Mouse (Mus musculus): ENCODE measurements around the gene Dars2.

Gene Dars2

DNA sequence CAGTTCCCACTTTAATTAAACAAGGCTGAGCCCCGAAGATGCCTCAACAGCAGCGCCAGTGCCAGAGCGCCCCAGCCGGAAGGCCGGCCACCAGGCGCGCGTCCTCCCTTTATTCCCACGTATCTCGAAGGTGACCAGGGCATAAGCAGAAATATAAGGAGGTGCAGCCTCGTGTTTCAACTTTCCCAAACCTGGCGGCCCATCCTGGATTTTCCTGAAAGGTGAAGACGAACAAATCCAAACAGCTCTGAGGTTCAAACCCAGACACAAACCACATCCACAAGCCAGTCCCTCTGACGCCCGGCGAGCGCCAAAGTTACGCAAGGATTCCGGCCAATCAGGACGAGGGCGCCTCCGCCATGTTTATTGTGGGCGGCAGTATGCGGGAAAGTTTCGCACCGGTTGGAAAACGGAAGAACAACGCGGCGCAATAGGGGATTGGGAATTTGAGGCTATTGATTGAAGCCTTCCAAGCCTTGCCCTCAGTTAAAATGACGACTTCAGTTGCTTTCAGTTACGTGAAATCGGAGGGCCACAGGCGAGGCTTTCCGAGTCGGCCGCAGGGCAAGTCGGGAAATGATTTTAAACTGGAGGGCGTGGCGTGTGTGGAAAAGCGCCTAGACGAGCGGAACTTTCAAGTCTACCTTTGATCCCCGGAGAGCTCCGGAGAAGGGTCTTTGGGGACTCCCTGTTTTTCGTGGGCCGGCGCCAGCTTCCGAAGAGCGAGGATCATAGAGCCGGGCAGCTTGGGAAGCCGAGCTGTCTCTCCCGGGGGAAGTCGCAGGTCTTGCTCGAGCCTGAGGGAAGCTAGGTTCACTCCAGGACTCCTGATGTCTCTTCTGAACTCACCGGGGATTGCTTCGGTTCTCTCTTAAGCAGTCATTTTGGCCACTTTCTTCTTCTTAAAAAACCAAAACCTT lies at the start of gene Dars2, which contains the start of gene Cenpl:
TSS of gene Dars2 (minus strand) at position 307 of the 920 bp plus-strand sequence.
TSS of gene Cenpl (plus strand) at position 362 of the 920 bp plus-strand sequence.
- peak; percentile 91 for DNase-seq (ENCODE audit: low spot score)

GRCm38 (mm10) chr1:161114591-161114990 lies 44.1 kb upstream of the Dars2 start:
- no peak for DNase-seq (ENCODE audit: low spot score)

- no peak for DNase-seq (ENCODE audit: low spot score)
Observed at GRCm38 (mm10) chr1:161109216-161109615, 38.8 kb upstream of the Dars2 start.

- DNase-seq (ENCODE audit: low spot score): no peak
Observed at GRCm38 (mm10) chr1:161103842-161104241, 33.4 kb upstream of the Dars2 start.

DNA sequence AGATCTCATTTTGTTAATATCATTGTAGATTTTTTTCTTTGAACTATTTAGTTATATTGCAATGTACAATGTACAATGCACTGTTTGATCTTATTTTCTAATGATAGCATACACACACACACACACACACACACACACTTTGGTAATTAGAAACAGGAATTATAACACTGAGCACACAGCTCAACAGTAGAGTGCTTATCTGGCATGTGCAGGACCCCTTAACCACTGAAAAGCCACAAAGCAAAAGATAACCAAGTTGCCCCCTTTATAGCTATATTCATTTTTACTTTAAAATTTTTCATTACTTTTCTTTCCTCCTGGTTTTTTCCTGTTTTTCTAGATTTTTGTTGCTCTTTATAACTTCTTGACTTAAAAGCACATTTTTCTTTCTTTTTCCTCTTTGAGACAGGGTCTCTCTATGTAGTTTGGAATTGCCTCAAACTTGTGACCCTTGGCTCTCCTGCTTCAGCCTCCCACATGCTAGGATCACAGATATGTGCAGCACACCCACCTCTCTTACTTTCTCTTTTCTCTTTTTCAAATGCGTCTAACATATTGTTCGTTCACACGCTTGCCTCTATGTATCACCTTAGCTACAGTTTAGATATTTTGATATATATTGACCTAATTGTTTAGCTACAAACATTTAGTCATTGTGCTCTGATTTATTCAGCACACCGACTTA lies 29.4 kb upstream of the Dars2 start:
- DNase-seq (ENCODE audit: low spot score): no peak

DNA sequence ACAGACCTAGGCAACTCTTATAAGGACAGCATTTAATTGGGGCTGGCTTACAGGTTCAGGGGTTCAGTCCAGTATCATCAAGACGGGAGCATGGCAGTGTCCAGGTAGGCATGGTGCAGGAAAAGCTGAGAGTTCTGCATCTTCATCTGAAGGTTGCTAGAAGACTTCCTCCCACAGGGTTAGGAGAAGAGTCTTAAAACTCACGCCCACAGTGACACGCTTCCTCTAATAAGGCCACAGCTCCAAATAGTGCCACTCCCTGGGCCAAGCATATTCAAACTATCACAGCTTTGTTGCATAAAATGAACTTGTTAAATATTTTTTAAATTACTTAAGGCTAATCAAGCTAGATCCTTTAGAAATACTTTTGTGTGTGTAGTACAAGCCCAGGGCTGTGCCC lies 6.8 kb upstream of the Dars2 start:
- no peak for DNase-seq (ENCODE audit: low spot score)

GRCm38 (mm10) chr1:161076238-161076637 lies 5.8 kb upstream of the Dars2 start:
- no peak for DNase-seq (ENCODE audit: low spot score)

DNA sequence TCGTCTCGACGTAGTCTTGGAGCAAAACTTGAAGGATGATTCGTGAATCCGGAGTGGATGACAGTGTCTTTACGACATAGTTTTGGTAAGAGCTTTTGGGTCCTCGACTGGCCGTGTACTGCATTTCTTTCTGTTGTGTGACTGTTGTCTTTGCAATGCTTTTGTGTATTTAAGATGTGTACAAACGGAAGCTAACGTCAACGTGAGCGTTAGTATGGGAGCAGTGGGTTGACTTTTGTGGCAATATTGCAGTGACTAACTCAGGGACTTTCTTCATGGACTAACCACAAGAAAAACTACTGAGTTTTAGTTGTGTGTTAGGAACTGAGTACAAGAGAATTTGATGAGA lies 788 bp upstream of the Dars2 start:
- no peak for DNase-seq (ENCODE audit: low spot score)

- DNase-seq (ENCODE audit: low spot score): no peak
Observed at GRCm38 (mm10) chr1:161063351-161063750, 7.1 kb downstream of the Dars2 start.

DNA sequence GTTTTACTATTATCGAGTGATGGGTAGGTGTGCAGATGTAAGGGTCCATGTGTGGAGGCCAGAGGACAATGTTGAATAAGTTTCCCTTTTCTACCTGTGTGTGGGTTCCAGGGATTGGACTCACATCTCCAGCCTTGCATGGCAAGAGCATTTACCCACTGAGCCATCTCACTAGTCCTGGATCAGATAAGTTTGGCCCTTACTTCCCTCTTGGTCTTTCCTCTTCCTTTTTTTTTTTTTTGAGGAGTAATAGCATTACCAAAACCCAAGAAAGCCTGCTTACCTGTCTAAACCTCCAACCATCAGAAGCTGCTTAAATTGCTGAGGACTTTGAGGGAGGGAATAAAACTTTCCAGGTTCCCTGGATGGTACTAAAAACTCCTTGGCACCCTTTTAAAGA lies 13.3 kb downstream of the Dars2 start:
- DNase-seq (ENCODE audit: low spot score): no peak

DNA sequence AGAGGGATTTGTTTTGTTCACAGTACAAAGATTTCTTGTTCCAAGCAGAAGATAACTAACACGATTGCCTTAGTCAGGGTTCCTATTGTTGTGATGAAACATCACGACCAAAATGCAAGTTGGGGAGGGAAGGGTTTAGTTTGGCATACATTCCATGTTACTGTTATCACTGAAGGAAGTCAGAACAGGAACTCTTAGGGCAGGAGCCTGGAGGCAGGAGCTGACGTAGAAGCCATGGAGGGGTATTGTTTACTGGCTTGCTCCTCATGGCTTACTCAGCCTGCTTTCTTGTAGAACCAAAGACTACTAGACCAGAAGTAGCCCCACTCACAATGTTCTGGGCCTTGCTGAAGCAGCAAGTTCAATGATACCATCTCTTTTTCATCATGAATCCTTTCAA lies 23.5 kb downstream of the Dars2 start:
- no peak for DNase-seq (ENCODE audit: low spot score)

- no peak for DNase-seq (ENCODE audit: low spot score)
Observed at GRCm38 (mm10) chr1:161041261-161042020, 29.0 kb downstream of the Dars2 start.

DNA sequence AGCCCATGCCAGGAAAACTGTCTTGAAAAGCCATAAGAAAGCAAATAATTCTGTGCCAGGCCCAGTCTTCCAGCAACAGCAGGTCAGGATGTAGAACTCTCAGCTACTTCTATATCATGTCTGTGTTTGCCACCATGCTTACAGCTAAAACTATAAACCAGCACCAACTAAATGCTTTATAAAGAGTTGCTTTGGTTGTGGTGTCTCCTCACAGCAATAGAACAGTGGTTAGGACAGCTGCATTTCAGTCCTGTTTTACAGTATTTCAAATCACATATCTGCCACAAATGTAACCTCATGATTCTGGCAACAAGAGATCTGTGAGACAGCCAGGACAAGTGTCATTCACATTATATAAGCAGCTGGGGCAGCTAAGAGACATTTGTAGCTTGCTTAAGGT lies 29.6 kb downstream of the Dars2 start:
- DNase-seq (ENCODE audit: low spot score): no peak

DNA sequence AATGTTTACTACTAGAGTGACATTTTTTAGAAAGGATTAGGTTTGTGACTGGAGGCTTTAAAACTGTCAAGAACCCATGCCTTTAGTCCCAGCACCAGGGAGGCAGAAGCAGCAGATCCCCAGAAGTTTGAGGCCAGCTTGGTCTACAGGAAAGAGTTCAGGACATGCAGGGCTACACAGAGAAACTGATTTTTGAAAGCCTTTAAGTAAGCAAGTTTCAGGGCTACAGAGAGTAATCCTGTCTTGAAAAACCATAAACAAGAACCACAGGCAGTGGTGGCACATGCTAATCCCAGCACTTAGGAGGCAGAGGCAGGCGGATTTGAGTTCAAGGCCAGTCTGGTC lies 30.1 kb downstream of the Dars2 start:
- no peak for DNase-seq (ENCODE audit: low spot score)

DNA sequence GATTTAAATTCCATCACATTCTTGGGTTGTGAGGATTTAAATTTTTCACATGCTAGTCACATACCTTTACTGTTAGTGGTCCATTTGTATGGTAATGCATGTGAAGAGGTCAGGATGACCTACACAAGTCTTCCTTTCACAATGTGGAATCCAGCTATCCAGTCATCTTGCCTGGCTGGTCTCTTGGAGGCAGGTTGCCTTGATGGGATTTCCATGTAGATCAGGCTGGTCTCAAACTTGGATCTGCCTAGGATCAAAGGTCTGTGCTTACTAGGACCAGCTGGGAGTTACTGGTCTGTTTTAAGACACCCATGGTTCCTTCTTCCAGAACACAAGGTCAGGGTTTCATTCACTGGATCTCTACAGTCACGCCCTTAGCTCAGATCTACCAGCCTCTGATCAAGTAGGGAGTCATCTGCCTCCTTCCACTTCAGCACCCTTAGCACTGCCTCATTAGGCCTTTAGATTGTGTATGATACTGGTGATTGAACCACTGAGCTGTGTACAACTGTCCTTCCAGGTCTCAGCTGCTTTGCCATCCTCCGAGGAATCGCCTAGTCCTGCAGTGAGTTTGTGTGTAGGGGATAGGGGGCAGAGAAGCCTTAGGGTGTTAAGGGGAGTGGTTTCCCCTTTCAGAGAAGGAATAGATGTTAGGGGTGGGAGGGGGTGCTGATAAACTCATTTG lies 30.6 kb downstream of the Dars2 start:
- no peak for DNase-seq (ENCODE audit: low spot score)

GRCm38 (mm10) chr1:161038968-161039721 lies 31.3 kb downstream of the Dars2 start:
- DNase-seq (ENCODE audit: low spot score): no peak

DNA sequence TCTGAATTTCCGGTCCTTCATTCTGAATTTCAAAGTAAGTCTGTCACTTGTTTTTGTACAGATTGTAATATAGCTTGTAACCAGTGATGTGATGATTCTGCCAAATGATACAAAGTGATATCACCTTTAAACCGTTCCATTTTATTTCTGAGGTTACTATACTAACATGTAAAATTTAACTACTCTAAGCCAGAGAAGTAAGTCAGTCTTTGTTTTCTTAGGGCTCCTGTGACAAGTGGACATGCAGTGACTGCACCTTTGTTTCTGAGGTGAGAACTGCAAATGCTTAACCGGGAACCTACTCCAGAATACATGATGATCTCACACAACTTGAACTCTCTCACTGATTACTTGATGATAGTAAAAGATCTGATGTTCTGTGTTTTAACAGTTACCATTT lies 32.5 kb downstream of the Dars2 start:
- no peak for DNase-seq (ENCODE audit: low spot score)

- no peak for DNase-seq (ENCODE audit: low spot score)
Observed at GRCm38 (mm10) chr1:161037599-161037998, 32.9 kb downstream of the Dars2 start.

GRCm38 (mm10) chr1:161037026-161037425 lies 33.4 kb downstream of the Dars2 start:
- no peak for DNase-seq (ENCODE audit: low spot score)

- no peak for DNase-seq (ENCODE audit: low spot score)
Observed at GRCm38 (mm10) chr1:161036411-161036841, 34.0 kb downstream of the Dars2 start.

- DNase-seq (ENCODE audit: low spot score): no peak
Observed at GRCm38 (mm10) chr1:161035786-161036404, 34.6 kb downstream of the Dars2 start.
